Mouse (Mus musculus) C2C12 (cell line): Measurements from ENCODE around the gene Fdx1.

Experiments used
- CEBPB ChIP-seq: IDR thresholded peaks from one replicate; pipeline ENCODE4 v1.6.1; 2011; ENCODE audit warnings: low read depth, mild to moderate bottlenecking, control low read depth, moderate library complexity
- CTCF ChIP-seq: IDR thresholded peaks from one replicate; pipeline ENCODE4 v1.5.1; 2011; ENCODE audit not compliant: control insufficient read depth, insufficient read depth, insufficient read length
- FOSL1 ChIP-seq: IDR thresholded peaks from one replicate; pipeline ENCODE4 v1.8.0; 2011; ENCODE audit warnings: mild to moderate bottlenecking, low read length; ENCODE audit not compliant: poor library complexity, insufficient read depth, severe bottlenecking
- MAX ChIP-seq: IDR thresholded peaks from one replicate; pipeline ENCODE4 v1.6.1; 2011; ENCODE audit warnings: mild to moderate bottlenecking, control low read depth
- MYOD1 ChIP-seq: IDR thresholded peaks from one replicate; pipeline ENCODE4 v1.6.1; 2011; ENCODE audit warnings: low read depth; ENCODE audit not compliant: control insufficient read depth, insufficient read length
- MYOG ChIP-seq: IDR thresholded peaks from one replicate; pipeline ENCODE4 v1.6.1; 2011; ENCODE audit not compliant: control insufficient read depth, insufficient read length; ENCODE audit errors: extremely low read depth
- USF1 ChIP-seq: IDR thresholded peaks from one replicate; pipeline ENCODE4 v1.6.1; 2011; ENCODE audit warnings: low read depth, mild to moderate bottlenecking, control low read depth, moderate library complexity

- TF ChIP-seq USF1 = no peak
- TF ChIP-seq FOSL1 = no peak
- TF ChIP-seq CTCF = no peak
- no peak for TF ChIP-seq MYOD1
- no peak for TF ChIP-seq MAX
- no peak for TF ChIP-seq CEBPB
- TF ChIP-seq MYOG = no peak
Observed at GRCm38 (mm10) chr9:51951337-51951736, 12.0 kb downstream of the Fdx1 start.
